Mouse (Mus musculus) kidney, embryonic 15.5 days (tissue): ENCODE measurements around the gene Fgfr2. TPM values are rescaled to one million over a fixed set of nuclear protein-coding genes. Genes with fewer than 3 reads are reported as not detected.
A peak's percentile ranks its signal among the peaks of the same experiment; 100 is the strongest.
"Not testable (repeated sequence)": the region's sequence is repeated elsewhere in the genome, so short reads cannot be mapped to it uniquely, and the experiment has no call there.

ENCODE experiments used
- ATAC-seq: fragments of 200-750 bp; cut with Nextera tagmentation; replicated peaks from 2 replicates; pipeline ENCODE4 v1.8.0; 2017; ENCODE audit warnings: moderate TSS enrichment; ENCODE audit not compliant: low FRiP score
- H3K27ac ChIP-seq: fragments of 300-500 bp; sonication (generic); 2 replicates; pipeline ENCODE4 v1.5.1; 2015; ENCODE audit warnings: mild to moderate bottlenecking, inconsistent platforms
- H3K27me3 ChIP-seq: fragments of 300-500 bp; sonication (generic); 2 replicates; pipeline ENCODE4 v1.6.1; 2015; ENCODE audit warnings: inconsistent platforms
- H3K36me3 ChIP-seq: fragments of 300-500 bp; sonication (generic); 2 replicates; pipeline ENCODE4 v1.6.1; 2015; ENCODE audit warnings: inconsistent platforms
- H3K4me1 ChIP-seq: fragments of 300-500 bp; sonication (generic); 2 replicates; pipeline ENCODE4 v1.6.1; 2015; ENCODE audit warnings: inconsistent platforms
- H3K4me2 ChIP-seq: fragments of 300-500 bp; sonication (generic); 2 replicates; pipeline ENCODE4 v1.6.1; 2015; ENCODE audit warnings: moderate library complexity, mild to moderate bottlenecking, inconsistent platforms
- H3K4me3 ChIP-seq: fragments of 300-500 bp; sonication (generic); replicated peaks from 2 replicates; pipeline ENCODE4 v1.5.1; 2015; ENCODE audit warnings: mild to moderate bottlenecking, inconsistent platforms
- H3K9ac ChIP-seq: fragments of 300-500 bp; sonication (generic); 2 replicates; pipeline ENCODE4 v1.6.1; 2015; ENCODE audit warnings: mild to moderate bottlenecking, inconsistent platforms
- H3K9me3 ChIP-seq: fragments of 300-500 bp; sonication (generic); replicated peaks from 2 replicates; pipeline ENCODE4 v1.6.1; 2016; ENCODE audit warnings: inconsistent platforms
- WGBS: fragments of 180-500 bp; shearing (Covaris S2); methylation state at CpG from one replicate; pipeline ENCODE4 v1.1.7; 2015; ENCODE audit warnings: mixed read lengths; 5-methylcytosine and 5-hydroxymethylcytosine counted together
- polyA plus RNA-seq: library from polyadenylated mRNA; unstranded; fragments of >200 nt; fragmentation: Nextera tagmentation; extraction: Ambion mirVana; gene quantifications from 2 replicates; pipeline ENCODE4 v1.2.1, GENCODE M21; 2015

Gene Fgfr2
- polyA plus RNA-seq, 1 experiment from 2014 or later, result 104 TPM

DNA sequence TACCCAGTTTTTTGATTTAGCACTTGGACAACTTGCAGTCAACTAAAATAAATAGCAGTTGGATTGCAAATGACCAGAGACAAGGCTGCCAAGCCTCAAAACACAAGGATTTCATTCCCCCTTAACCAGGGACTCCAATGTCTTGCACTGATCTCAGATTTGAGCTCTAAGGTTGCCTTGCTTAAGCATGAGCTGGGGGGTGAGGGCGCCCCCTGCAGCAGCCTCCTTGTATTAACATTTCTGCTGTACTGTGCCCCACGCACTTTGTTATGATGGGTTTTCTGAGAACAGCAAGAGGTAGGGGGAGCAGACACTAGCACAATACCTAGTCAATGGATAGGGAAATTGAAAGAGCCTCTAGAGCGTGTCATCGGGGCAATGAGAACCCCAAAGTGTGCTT is 615.8 kb downstream of the Fgfr2 start:
- 57% methylated on average over 4 of the region's 4 CpGs for WGBS
- peaks cover 17% of the 10 kb centered on the region for H3K4me1 ChIP-seq
- H3K4me2 ChIP-seq, result no peak overlapping the region
- peaks cover 7% of the 10 kb centered on the region; the same call in 1 of the 2 replicates for H3K27me3 ChIP-seq
- ATAC-seq, result no peak
- H3K9me3 ChIP-seq, result no peaks in the 10 kb centered on the region
- no peak overlapping the region for H3K4me3 ChIP-seq
- H3K9ac ChIP-seq, result no peak overlapping the region
- H3K36me3 ChIP-seq, result no peaks in the 10 kb centered on the region
- no peak overlapping the region for H3K27ac ChIP-seq

DNA sequence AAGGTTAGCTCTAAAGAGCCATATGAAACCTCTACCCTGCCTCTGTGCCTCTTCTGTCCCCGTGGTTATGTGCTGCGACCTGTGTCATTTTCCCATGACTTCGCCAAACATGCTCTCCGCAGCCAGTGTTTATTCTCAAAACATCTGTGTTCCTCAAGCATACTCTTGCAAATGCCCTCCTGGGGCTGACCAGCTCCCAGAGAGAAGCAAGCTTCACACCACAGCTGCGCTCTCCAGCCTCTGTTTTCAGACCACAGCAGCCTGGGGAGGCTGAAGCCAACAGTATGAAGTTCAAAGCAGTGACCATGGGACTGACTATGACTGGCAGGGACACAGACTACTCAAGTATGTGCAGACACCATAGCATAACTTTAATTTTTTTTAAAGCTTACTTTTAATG is 616.9 kb downstream of the Fgfr2 start:
- H3K9ac ChIP-seq, result no peak overlapping the region
- H3K4me1 ChIP-seq, result peaks cover 18% of the 10 kb centered on the region
- peak; percentile 46; the same call in 1 of the 2 replicates for ATAC-seq
- no peak overlapping the region for H3K4me2 ChIP-seq
- H3K27ac ChIP-seq, result 0 out of 2 replicates have a peak overlapping the region, but pooled peaks have one; percentile 4
- 16% methylated on average over 5 of the region's 5 CpGs for WGBS
- no peak overlapping the region for H3K4me3 ChIP-seq
- peaks cover 12% of the 10 kb centered on the region; the same call in 1 of the 2 replicates for H3K27me3 ChIP-seq
- H3K9me3 ChIP-seq, result no peaks in the 10 kb centered on the region
- no peaks in the 10 kb centered on the region for H3K36me3 ChIP-seq

DNA sequence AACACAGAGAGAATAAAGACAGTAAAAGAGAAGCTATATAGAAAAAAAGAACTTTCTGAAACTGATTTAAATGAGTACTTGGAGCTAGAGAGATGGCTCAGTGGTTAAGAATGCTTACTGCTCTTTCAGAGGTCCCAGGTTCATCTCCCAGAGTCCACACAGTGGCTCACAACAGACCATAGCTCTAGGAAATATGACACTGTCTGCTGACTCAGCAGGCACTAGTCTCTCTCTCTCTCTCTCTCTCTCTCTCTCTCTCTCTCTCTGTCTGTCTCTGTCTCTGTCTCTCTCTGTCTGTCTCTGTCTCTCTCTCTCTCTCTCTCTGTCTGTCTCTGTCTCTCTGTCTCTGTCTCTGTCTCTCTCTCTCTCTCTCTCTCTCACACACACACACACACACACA is 620.7 kb downstream of the Fgfr2 start:
- not testable (repeated sequence) for H3K27ac ChIP-seq, H3K9ac ChIP-seq, H3K4me3 ChIP-seq, H3K9me3 ChIP-seq, ATAC-seq, H3K36me3 ChIP-seq, H3K27me3 ChIP-seq, H3K4me2 ChIP-seq
- H3K4me1 ChIP-seq, result peaks cover 18% of the 10 kb centered on the region

DNA sequence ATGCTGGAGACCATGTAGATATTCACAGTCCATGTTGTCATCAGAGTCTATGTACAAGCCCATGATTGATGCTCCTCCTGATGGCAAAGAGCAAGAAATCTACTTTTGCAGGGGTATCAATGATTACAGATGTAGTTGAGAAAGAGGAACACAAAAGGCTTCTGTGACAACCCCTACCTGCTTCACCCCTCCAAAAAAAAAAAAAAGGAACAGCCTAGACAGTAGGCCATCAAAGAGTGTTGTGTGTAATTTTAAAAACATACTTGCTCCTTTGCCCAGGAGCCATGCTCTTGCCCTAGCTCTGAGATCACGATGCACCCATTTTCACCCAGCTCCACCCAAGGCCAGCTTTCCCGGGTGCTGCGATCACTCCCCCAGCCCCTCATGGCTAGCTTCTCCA is 626.0 kb downstream of the Fgfr2 start:
- H3K4me3 ChIP-seq, result no peak overlapping the region
- WGBS, result 100% methylated on average over 3 of the region's 3 CpGs
- no peak for ATAC-seq
- no peaks in the 10 kb centered on the region for H3K36me3 ChIP-seq
- no peak overlapping the region for H3K9ac ChIP-seq
- peaks cover 3% of the 10 kb centered on the region; the same call in 1 of the 2 replicates for H3K4me1 ChIP-seq
- no peak overlapping the region for H3K4me2 ChIP-seq
- H3K27me3 ChIP-seq, result peaks cover 5% of the 10 kb centered on the region; the same call in 1 of the 2 replicates
- H3K9me3 ChIP-seq, result no peaks in the 10 kb centered on the region
- H3K27ac ChIP-seq, result no peak overlapping the region

DNA sequence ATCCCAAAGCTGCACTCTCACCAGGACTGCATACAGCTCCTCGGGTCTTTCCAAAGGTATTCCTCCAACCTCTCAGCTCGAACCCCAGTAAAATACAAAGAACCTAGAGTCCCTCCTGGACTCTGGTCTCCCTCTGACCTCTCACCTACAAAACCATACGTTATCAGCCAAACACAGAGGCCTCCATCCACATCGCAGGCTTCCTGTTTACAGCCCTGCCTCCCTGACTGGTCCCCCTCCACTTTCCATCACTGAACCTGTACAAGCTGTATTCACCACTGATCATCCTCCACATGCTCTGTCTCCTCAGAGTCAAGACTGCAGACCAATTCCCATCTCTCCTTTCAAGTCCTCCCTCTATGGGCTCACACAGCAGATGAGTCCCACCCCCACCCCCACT is 628.9 kb downstream of the Fgfr2 start:
- H3K27me3 ChIP-seq, result no peaks in the 10 kb centered on the region; the same call in 1 of the 2 replicates
- no peaks in the 10 kb centered on the region for H3K36me3 ChIP-seq
- no peak overlapping the region for H3K9ac ChIP-seq
- H3K4me3 ChIP-seq, result no peak overlapping the region
- no peak overlapping the region for H3K4me2 ChIP-seq
- 34% methylated on average over 4 of the region's 4 CpGs for WGBS
- no peaks in the 10 kb centered on the region for H3K9me3 ChIP-seq
- ATAC-seq, result 0 out of 2 replicates have a peak, but pooled peaks have one; percentile 36
- peaks cover 3% of the 10 kb centered on the region; the same call in 1 of the 2 replicates for H3K4me1 ChIP-seq
- no peak overlapping the region for H3K27ac ChIP-seq

DNA sequence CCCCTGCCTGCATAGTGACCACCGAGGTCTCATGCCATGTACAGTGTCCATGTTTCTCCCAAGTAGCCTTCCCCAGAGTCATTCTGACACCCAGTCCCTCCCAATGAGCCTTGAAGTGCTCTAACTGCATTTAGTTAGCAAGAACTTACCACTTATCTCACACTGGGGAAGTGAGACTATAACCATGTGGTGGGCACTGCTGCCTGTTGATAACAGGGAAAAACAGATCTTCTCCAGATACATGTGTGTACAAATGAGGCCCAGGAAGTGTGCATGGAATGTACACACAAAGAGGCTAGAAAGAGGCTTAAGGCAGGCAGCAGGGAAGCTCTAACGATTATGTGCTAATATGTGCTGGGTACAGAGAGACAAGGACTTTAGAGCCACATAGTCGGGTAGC is 629.5 kb downstream of the Fgfr2 start:
- 77% methylated on average over 3 of the region's 3 CpGs for WGBS
- H3K36me3 ChIP-seq, result no peaks in the 10 kb centered on the region
- no peak overlapping the region for H3K9ac ChIP-seq
- ATAC-seq, result no peak
- H3K4me1 ChIP-seq, result peaks cover 3% of the 10 kb centered on the region; the same call in 1 of the 2 replicates
- H3K9me3 ChIP-seq, result no peaks in the 10 kb centered on the region
- no peak overlapping the region for H3K4me2 ChIP-seq
- no peaks in the 10 kb centered on the region; the same call in 1 of the 2 replicates for H3K27me3 ChIP-seq
- H3K4me3 ChIP-seq, result no peak overlapping the region
- H3K27ac ChIP-seq, result no peak overlapping the region

- Histone ChIP-seq H3K4me3 (no peak overlapping the region), H3K9ac (no peak overlapping the region), H3K9me3 (no peaks in the 10 kb centered on the region), H3K36me3 (no peaks in the 10 kb centered on the region), H3K4me1 (peaks cover 3% of the 10 kb centered on the region; the same call in 1 of the 2 replicates), H3K4me2 (no peak overlapping the region), H3K27me3 (no peaks in the 10 kb centered on the region), H3K27ac (no peak overlapping the region)
- no peak for ATAC-seq
- 92% methylated on average over 7 of the region's 7 CpGs for WGBS
These were observed 631.2 kb downstream of the Fgfr2 start for GRCm38 (mm10) chr7:132491902-132492301.

DNA sequence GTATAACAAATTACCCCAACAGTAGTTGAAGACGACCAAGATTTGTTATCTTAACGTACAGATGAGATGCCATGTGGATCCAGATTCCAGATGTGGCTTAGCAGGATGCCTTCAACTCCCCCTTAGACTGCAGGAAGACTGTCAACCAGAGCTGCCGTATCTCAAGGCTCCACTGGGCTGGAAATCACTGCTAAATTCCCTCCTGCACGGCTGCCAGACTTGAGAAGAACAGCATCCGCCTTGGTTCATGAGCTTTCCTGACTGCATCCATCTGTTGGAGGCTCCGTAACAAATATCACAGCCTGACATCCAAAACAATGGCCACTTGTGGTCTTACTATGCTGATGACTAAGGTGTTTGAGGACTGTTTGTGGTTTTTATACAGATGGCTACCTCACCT is 635.8 kb downstream of the Fgfr2 start:
- Histone ChIP-seq H3K9me3 (no peaks in the 10 kb centered on the region), H3K27ac (no peak overlapping the region), H3K36me3 (no peaks in the 10 kb centered on the region), H3K9ac (no peak overlapping the region), H3K4me2 (no peak overlapping the region), H3K4me3 (no peak overlapping the region), H3K4me1 (peaks cover 5% of the 10 kb centered on the region; the same call in 1 of the 2 replicates), H3K27me3 (no peaks in the 10 kb centered on the region)
- WGBS, result 17% methylated on average over 6 of the region's 6 CpGs
- ATAC-seq, result no peak

GRCm38 (mm10) chr7:132486403-132487178 is 636.6 kb downstream of the Fgfr2 start:
- 82% methylated on average over 9 of the region's 9 CpGs for WGBS
- H3K27ac ChIP-seq, result no peak overlapping the region
- peaks cover 5% of the 10 kb centered on the region; the same call in 1 of the 2 replicates for H3K4me1 ChIP-seq
- no peaks in the 10 kb centered on the region for H3K9me3 ChIP-seq
- no peak overlapping the region for H3K4me3 ChIP-seq
- H3K9ac ChIP-seq, result no peak overlapping the region
- H3K4me2 ChIP-seq, result no peak overlapping the region
- no peaks in the 10 kb centered on the region for H3K36me3 ChIP-seq
- no peak for ATAC-seq
- no peaks in the 10 kb centered on the region for H3K27me3 ChIP-seq

DNA sequence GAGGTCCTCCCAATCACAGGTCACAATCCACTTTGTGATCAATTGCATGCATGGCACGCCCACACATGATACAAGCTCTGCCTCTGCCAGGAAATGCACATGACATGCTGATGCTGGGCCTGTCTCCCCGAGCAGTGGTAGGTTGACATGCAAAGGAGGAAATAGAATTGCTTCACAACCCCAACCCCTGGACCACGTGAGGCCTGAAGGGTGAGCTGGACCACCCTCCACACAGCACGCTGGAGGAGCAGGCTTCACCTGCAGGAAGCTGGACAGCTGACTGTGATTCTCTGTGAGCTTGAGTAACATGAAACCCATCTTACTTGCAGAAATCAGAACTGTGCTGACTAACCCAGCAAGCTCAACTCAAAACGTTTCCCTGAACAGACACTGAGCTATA is 638.7 kb downstream of the Fgfr2 start:
- Histone ChIP-seq H3K27me3 (no peaks in the 10 kb centered on the region), H3K36me3 (no peaks in the 10 kb centered on the region)

GRCm38 (mm10) chr7:132480696-132481306 is 642.3 kb downstream of the Fgfr2 start:
- Histone ChIP-seq H3K9me3 (no peaks in the 10 kb centered on the region), H3K27ac (no peak overlapping the region), H3K9ac (no peak overlapping the region), H3K27me3 (no peaks in the 10 kb centered on the region), H3K4me3 (no peak overlapping the region), H3K4me1 (peaks cover 12% of the 10 kb centered on the region), H3K36me3 (no peaks in the 10 kb centered on the region), H3K4me2 (no peak overlapping the region)
- ATAC-seq, result no peak
- 55% methylated on average over 4 of the region's 4 CpGs for WGBS

More for the DNA sequence above, 638.7 kb downstream of the Fgfr2 start:
- Histone ChIP-seq H3K4me1 (peaks cover 12% of the 10 kb centered on the region), H3K4me3 (no peak overlapping the region), H3K9ac (no peak overlapping the region), H3K27ac (no peak overlapping the region), H3K4me2 (no peak overlapping the region), H3K9me3 (no peaks in the 10 kb centered on the region)
- 31% methylated on average over 5 of the region's 5 CpGs for WGBS
- no peak for ATAC-seq

DNA sequence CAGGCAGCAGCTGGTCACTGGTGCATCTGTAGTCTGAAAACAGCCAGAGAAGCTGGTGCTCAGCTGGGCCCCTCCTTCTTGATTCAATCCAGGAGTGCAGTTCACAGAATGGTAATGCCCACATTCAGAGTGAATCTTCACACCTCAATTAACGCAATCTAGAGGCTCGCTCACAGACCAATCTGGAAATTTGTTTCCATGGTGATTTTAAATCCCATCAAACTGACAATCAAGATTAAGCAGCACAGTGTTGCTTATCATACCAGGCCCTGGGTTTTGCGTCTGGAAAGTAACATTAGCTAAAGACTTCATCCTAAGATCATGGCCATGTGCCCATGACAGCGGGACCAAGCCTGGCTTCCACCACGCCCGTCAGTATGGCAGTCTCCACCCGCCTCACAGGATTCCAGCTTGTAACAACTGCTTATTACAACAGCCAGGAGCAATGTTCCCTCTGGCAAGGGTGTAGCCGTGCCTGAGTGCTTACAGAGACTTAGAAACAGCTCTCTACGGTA is 644.8 kb downstream of the Fgfr2 start:
- H3K9ac ChIP-seq, result no peak overlapping the region
- H3K27ac ChIP-seq, result no peak overlapping the region
- WGBS, result 77% methylated on average over 9 of the region's 9 CpGs
- H3K4me2 ChIP-seq, result no peak overlapping the region
- H3K4me1 ChIP-seq, result peaks cover 7% of the 10 kb centered on the region
- no peak overlapping the region for H3K4me3 ChIP-seq
- no peaks in the 10 kb centered on the region for H3K36me3 ChIP-seq
- no peaks in the 10 kb centered on the region for H3K9me3 ChIP-seq
- no peak for ATAC-seq
- H3K27me3 ChIP-seq, result no peaks in the 10 kb centered on the region
